Mouse (Mus musculus): Measurements from ENCODE around the gene Ccdc146. TPM values are rescaled to one million over a fixed set of nuclear protein-coding genes. Genes with fewer than 3 reads are reported as not detected.
"Not testable (repeated sequence)": the region's sequence is repeated elsewhere in the genome, so short reads cannot be mapped to it uniquely, and the experiment has no call there.

Ccdc146 gene
- total RNA-seq, 2 experiments from 2014 or later = 1.7 to 4.2 TPM

GRCm38 (mm10) chr5:21329672-21330665, 94.5 kb downstream of the Ccdc146 start:
- no peak for DNase-seq

- DNase-seq = peak; percentile 18
These were observed 95.9 kb downstream of the Ccdc146 start for GRCm38 (mm10) chr5:21328560-21328959.

- DNase-seq = peak; percentile 22
These were observed 98.0 kb downstream of the Ccdc146 start for GRCm38 (mm10) chr5:21326494-21326893.

- DNase-seq = no peak
These were observed 104.3 kb downstream of the Ccdc146 start for GRCm38 (mm10) chr5:21320138-21320537.

GRCm38 (mm10) chr5:21314696-21315095, 109.8 kb downstream of the Ccdc146 start:
- DNase-seq = no peak

GRCm38 (mm10) chr5:21307165-21307564, 117.3 kb downstream of the Ccdc146 start:
- DNase-seq = no peak

GRCm38 (mm10) chr5:21301011-21301410, 123.5 kb downstream of the Ccdc146 start:
- DNase-seq = peak; percentile 20

- DNase-seq = no peak
These were observed 124.4 kb downstream of the Ccdc146 start for GRCm38 (mm10) chr5:21300058-21300457.

- DNase-seq = no peak
These were observed 125.3 kb downstream of the Ccdc146 start for GRCm38 (mm10) chr5:21299076-21299755.

- no peak for DNase-seq
These were observed 128.8 kb downstream of the Ccdc146 start for GRCm38 (mm10) chr5:21295683-21296082.

- DNase-seq = no peak
These were observed 133.9 kb downstream of the Ccdc146 start for GRCm38 (mm10) chr5:21290594-21290993.

GRCm38 (mm10) chr5:21288658-21289435, 135.6 kb downstream of the Ccdc146 start:
- DNase-seq = no peak

- DNase-seq = peak; percentile 28
These were observed 141.0 kb downstream of the Ccdc146 start for GRCm38 (mm10) chr5:21283356-21284062.

- DNase-seq = not testable (repeated sequence)
These were observed 146.8 kb downstream of the Ccdc146 start for GRCm38 (mm10) chr5:21277685-21278084.

- peak; percentile 52 for DNase-seq
These were observed 152.8 kb downstream of the Ccdc146 start for GRCm38 (mm10) chr5:21271386-21272354.

- DNase-seq = no peak
These were observed 153.7 kb downstream of the Ccdc146 start for GRCm38 (mm10) chr5:21270756-21271155.

GRCm38 (mm10) chr5:21269446-21269845, 155.0 kb downstream of the Ccdc146 start:
- peak; percentile 66 for DNase-seq

GRCm38 (mm10) chr5:21267090-21267489, 157.4 kb downstream of the Ccdc146 start:
- peak; percentile 30 for DNase-seq

- peak; percentile 57 for DNase-seq
These were observed 159.4 kb downstream of the Ccdc146 start for GRCm38 (mm10) chr5:21265049-21265448.

GRCm38 (mm10) chr5:21264352-21265021, 160.0 kb downstream of the Ccdc146 start:
- no peak for DNase-seq

Data from gastrocnemius, postnatal 25 days (tissue).